Mouse (Mus musculus): ENCODE measurements around the gene Slc12a4.

DNA sequence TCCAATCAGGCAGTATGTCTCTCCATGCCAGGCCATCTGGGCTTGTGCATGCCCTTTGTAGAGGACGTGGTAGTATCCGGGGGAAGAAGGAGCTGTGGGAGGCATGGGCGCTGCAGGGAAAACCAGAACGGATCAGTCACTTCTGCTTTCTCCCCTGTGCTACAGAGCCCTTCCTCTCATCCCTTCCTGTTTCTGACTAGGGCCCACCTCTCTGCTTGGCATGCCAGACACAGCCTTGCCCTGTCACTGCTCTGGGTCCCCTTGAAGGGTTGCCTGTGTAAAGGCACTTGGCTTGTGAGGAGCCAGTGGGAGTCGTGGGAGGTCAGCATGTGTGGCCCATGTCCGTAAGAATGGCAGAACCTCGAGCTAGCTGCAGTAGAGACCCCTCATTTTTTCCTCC is 30.5 kb upstream of the Slc12a4 start:
- no peak for TF ChIP-seq MAFK (IDR thresholded peaks at IDR 0.05; ENCODE audit: insufficient read depth, low read depth, low read length)
- no peak for TF ChIP-seq CHD2 (IDR thresholded peaks at IDR 0.05; ENCODE audit: low read depth, low read length)
- TF ChIP-seq ZNF384 (IDR thresholded peaks at IDR 0.05; ENCODE audit: low read depth, low read length): no peak
- no peak for TF ChIP-seq HCFC1 (IDR thresholded peaks at IDR 0.05; ENCODE audit: borderline replicate concordance, insufficient read depth, low read length)

Measured in ES-E14 (cell line).